Mouse (Mus musculus): ENCODE data around the gene Mcoln2. TPM values are rescaled to one million over a fixed set of nuclear protein-coding genes. Genes with fewer than 3 reads are reported as not detected.

The Mcoln2 gene
- polyA plus RNA-seq, 1 experiment from 2014 or later = 0.12 TPM

GRCm38 (mm10) chr3:146220776-146221486 lies 71.3 kb downstream of the Mcoln2 start, which contains the start of gene Lpar3:
Lpar3 (plus strand) TSS chr3:146220963.
- H3K9me3 ChIP-seq = no peaks in the 10 kb centered on the region
- H3K36me3 ChIP-seq (replicated peaks) = no peaks in the 10 kb centered on the region
- H3K4me1 ChIP-seq = peaks cover 15% of the 10 kb centered on the region
- peak; percentile 88 for DNase-seq (ENCODE audit: low spot score)
- peak within 1 kb of the TSS; percentile 65 for H3K27ac ChIP-seq (replicated peaks)
- peak within 1 kb of the TSS; percentile 70 for H3K4me3 ChIP-seq
- H3K27me3 ChIP-seq (replicated peaks; ENCODE audit: low read depth, poor library complexity, severe bottlenecking) = peaks cover 60% of the 10 kb centered on the region
- WGBS = 1% methylated on average over 73 of the region's 73 CpGs

- 77% methylated on average over 4 of the region's 4 CpGs for WGBS
- H3K27ac ChIP-seq (replicated peaks) = no peak overlapping the region
- DNase-seq (ENCODE audit: low spot score) = no peak
- H3K4me3 ChIP-seq = no peak overlapping the region
- H3K27me3 ChIP-seq (replicated peaks; ENCODE audit: low read depth, poor library complexity, severe bottlenecking) = peaks cover 55% of the 10 kb centered on the region
- H3K9me3 ChIP-seq = no peaks in the 10 kb centered on the region
- H3K4me1 ChIP-seq = peaks cover 18% of the 10 kb centered on the region
- H3K36me3 ChIP-seq (replicated peaks) = no peaks in the 10 kb centered on the region
These were observed 74.6 kb downstream of the Mcoln2 start for GRCm38 (mm10) chr3:146224271-146224670.

- no peaks in the 10 kb centered on the region for H3K9me3 ChIP-seq
- no peak overlapping the region for H3K27ac ChIP-seq (replicated peaks)
- no peaks in the 10 kb centered on the region for H3K36me3 ChIP-seq (replicated peaks)
- H3K27me3 ChIP-seq (replicated peaks; ENCODE audit: low read depth, poor library complexity, severe bottlenecking) = peaks cover 46% of the 10 kb centered on the region
- H3K4me3 ChIP-seq = no peak overlapping the region
- DNase-seq (ENCODE audit: low spot score) = no peak
- WGBS = 85% methylated on average over 7 of the region's 7 CpGs
- peaks cover 18% of the 10 kb centered on the region for H3K4me1 ChIP-seq
These were observed 75.6 kb downstream of the Mcoln2 start for GRCm38 (mm10) chr3:146225061-146225761.

GRCm38 (mm10) chr3:146227427-146227826 lies 77.8 kb downstream of the Mcoln2 start:
- Histone ChIP-seq H3K4me3 (no peak overlapping the region), H3K9me3 (no peaks in the 10 kb centered on the region), H3K27ac (replicated peaks) (no peak overlapping the region), H3K4me1 (peaks cover 4% of the 10 kb centered on the region), H3K36me3 (replicated peaks) (no peaks in the 10 kb centered on the region), H3K27me3 (replicated peaks; ENCODE audit: low read depth, poor library complexity, severe bottlenecking) (peaks cover 24% of the 10 kb centered on the region)
- no peak for DNase-seq (ENCODE audit: low spot score)
- 64% methylated on average over 3 of the region's 3 CpGs for WGBS

GRCm38 (mm10) chr3:146228559-146229310 lies 79.1 kb downstream of the Mcoln2 start:
- DNase-seq (ENCODE audit: low spot score) = no peak
- no peak overlapping the region for H3K27ac ChIP-seq (replicated peaks)
- no peaks in the 10 kb centered on the region for H3K36me3 ChIP-seq (replicated peaks)
- H3K9me3 ChIP-seq = no peaks in the 10 kb centered on the region
- no peak overlapping the region for H3K4me3 ChIP-seq
- 84% methylated on average over 13 of the region's 13 CpGs for WGBS
- H3K27me3 ChIP-seq (replicated peaks; ENCODE audit: low read depth, poor library complexity, severe bottlenecking) = peaks cover 11% of the 10 kb centered on the region
- peaks cover 5% of the 10 kb centered on the region for H3K4me1 ChIP-seq

- H3K9me3 ChIP-seq = no peaks in the 10 kb centered on the region
- no peaks in the 10 kb centered on the region for H3K36me3 ChIP-seq (replicated peaks)
- no peak overlapping the region for H3K4me3 ChIP-seq
- no peaks in the 10 kb centered on the region for H3K27me3 ChIP-seq (replicated peaks; ENCODE audit: low read depth, poor library complexity, severe bottlenecking)
- DNase-seq (ENCODE audit: low spot score) = no peak
- H3K27ac ChIP-seq (replicated peaks) = no peak overlapping the region
- H3K4me1 ChIP-seq = peaks cover 11% of the 10 kb centered on the region
- WGBS = 75% methylated on average over 7 of the region's 7 CpGs
These were observed 83.1 kb downstream of the Mcoln2 start for GRCm38 (mm10) chr3:146232708-146233107.

DNA sequence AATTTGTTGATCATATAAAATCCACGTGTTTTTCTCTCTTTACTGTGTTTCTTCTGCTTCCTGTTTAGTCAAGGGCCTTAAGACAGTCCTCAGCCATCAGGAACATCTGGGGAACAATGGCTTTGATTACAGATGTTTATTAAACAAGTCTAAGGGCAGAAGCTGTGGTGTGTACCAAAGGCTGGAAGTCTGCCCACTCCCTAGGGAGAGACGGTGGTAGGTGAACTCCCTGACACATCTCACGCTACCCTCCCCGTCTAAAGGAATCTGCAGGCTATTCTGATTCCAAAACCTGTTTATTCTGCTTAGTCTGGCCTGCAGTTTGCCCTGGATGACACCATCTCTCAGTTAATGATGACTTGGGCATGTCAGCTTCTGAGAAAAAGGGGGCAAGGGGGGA lies 84.1 kb downstream of the Mcoln2 start:
- Histone ChIP-seq H3K36me3 (replicated peaks) (no peaks in the 10 kb centered on the region), H3K27me3 (replicated peaks; ENCODE audit: low read depth, poor library complexity, severe bottlenecking) (no peaks in the 10 kb centered on the region), H3K4me3 (no peak overlapping the region), H3K27ac (replicated peaks) (no peak overlapping the region), H3K4me1 (0 out of 2 replicates have a peak, but pooled peaks cover 7% of the 10 kb centered on the region), H3K9me3 (no peaks in the 10 kb centered on the region)
- 69% methylated on average over 4 of the region's 4 CpGs for WGBS
- no peak for DNase-seq (ENCODE audit: low spot score)

DNA sequence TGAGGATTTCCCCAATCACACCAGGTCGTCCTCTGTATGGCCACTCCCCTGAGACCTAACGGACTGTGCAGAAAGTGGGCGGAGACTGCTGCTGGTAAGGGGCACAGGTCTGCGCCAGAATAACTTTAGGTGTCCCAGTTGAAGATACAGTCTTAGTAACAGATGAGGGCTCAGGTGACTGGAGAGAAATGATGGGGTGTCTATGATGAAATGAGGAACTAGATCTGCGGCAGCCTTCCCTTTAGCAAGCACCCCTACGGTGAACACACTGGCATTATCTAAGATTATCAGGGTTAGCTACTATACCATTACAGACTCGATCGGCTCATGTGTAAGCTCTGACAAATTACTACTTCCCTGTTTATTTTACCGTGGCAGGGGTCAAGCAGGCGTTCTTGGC lies 84.9 kb downstream of the Mcoln2 start:
- no peak overlapping the region for H3K4me3 ChIP-seq
- no peak for DNase-seq (ENCODE audit: low spot score)
- 0 out of 2 replicates have a peak, but pooled peaks cover 7% of the 10 kb centered on the region for H3K4me1 ChIP-seq
- no peak overlapping the region for H3K27ac ChIP-seq (replicated peaks)
- H3K27me3 ChIP-seq (replicated peaks; ENCODE audit: low read depth, poor library complexity, severe bottlenecking) = no peaks in the 10 kb centered on the region
- no peaks in the 10 kb centered on the region for H3K36me3 ChIP-seq (replicated peaks)
- no peaks in the 10 kb centered on the region for H3K9me3 ChIP-seq
- WGBS = 67% methylated on average over 10 of the region's 10 CpGs

DNA sequence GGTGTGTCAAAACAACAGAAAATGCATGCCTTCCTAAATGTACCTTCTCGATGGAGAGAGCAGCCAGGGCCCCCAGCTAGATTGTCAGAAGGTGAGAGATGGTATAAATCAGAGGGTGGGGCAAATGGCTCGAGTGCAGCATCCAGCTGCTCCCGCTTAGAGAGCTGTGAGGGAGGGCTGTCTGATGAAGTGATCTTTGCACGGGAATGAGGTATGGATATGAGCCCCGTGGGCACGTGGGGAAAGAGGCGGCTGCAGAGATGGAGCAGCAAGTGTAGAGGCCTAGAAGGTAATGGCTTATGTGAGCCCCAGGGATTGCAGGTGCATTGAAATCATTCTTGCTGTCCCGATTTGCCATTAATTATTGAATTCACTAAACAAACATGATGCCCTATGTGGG lies 86.6 kb downstream of the Mcoln2 start:
- Histone ChIP-seq H3K9me3 (no peaks in the 10 kb centered on the region), H3K27me3 (replicated peaks; ENCODE audit: low read depth, poor library complexity, severe bottlenecking) (no peaks in the 10 kb centered on the region), H3K36me3 (replicated peaks) (no peaks in the 10 kb centered on the region), H3K4me3 (no peak overlapping the region), H3K27ac (replicated peaks) (no peak overlapping the region), H3K4me1 (0 out of 2 replicates have a peak, but pooled peaks cover 7% of the 10 kb centered on the region)
- no peak for DNase-seq (ENCODE audit: low spot score)
- 74% methylated on average over 8 of the region's 8 CpGs for WGBS

DNA sequence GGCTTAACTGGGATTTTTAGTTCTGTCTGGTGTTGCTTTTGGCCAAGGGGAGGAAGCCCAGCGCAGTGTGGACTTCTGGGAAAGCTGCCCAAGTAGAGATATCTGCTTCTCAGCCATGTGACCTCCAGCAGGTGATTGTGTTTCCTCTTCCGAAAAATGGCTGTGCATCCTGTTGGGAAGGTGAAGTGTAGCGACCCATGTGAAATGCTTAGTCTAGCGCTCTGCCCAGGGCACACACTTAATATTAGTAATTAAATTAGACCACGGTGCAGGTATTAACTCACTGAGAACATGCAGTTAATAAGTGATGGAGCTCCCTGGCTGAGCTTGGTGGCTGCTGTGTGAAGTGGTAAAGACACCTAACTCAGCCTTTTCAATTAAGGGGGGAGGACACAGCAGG lies 88.0 kb downstream of the Mcoln2 start:
- no peaks in the 10 kb centered on the region for H3K27me3 ChIP-seq (replicated peaks; ENCODE audit: low read depth, poor library complexity, severe bottlenecking)
- H3K4me3 ChIP-seq = no peak overlapping the region
- H3K27ac ChIP-seq (replicated peaks) = no peak overlapping the region
- 0 out of 2 replicates have a peak, but pooled peaks cover 7% of the 10 kb centered on the region for H3K4me1 ChIP-seq
- no peaks in the 10 kb centered on the region for H3K9me3 ChIP-seq
- 87% methylated on average over 5 of the region's 5 CpGs for WGBS
- DNase-seq (ENCODE audit: low spot score) = no peak
- no peaks in the 10 kb centered on the region for H3K36me3 ChIP-seq (replicated peaks)

DNA sequence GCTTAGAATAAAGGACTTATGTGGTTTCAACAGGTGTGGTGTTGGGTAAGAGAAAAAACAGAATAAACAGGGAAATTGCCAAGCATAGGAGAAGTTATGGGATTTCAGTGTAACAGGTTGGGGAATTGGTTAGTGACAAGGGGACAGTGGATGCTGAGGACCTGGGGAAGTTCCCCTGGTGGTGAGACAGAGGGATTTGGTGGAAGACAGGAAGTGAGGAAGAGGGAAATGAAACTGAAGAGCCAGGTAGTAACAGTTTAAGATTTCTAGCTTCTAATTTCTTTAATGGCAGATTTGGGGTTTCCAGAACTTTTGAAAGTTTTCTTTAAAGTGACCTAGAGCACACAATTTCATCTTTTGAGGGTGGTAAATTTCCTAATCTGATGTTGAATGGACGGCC lies 95.0 kb downstream of the Mcoln2 start:
- H3K36me3 ChIP-seq (replicated peaks) = no peaks in the 10 kb centered on the region
- 86% methylated on average over 1 of the region's 1 CpGs for WGBS
- H3K9me3 ChIP-seq = no peaks in the 10 kb centered on the region
- no peak for DNase-seq (ENCODE audit: low spot score)
- no peaks in the 10 kb centered on the region for H3K4me1 ChIP-seq
- no peak overlapping the region for H3K27ac ChIP-seq (replicated peaks)
- H3K27me3 ChIP-seq (replicated peaks; ENCODE audit: low read depth, poor library complexity, severe bottlenecking) = no peaks in the 10 kb centered on the region
- H3K4me3 ChIP-seq = no peak overlapping the region

Measured in embryonic facial prominence, embryonic 10.5 days (tissue).